Comparison of ENCODE assay signal across 33 mouse cellular contexts in genomic region chr7:44919127-44919526, GRCm38 (mm10). TPM values are rescaled to one million over a fixed set of nuclear protein-coding genes. Genes with fewer than 3 reads are reported as not detected.
DNase-seq lines count a peak whose midpoint lies in the region; ATAC-seq and TF ChIP-seq lines count a peak whose summit lies in the region.
"Had no signal": no experiment of that assay in that cellular context is flagged by ENCODE, and none has a peak within 500 bp of the region (broad histone marks: within the 10 kb centered on the region; RNA-seq: fewer than 3 reads in every experiment).

No protein-coding gene starts in this region.

- WGBS in cerebellum, adult 2 months: 34% methylated on average over 5 of the region's 5 CpGs
- 92% methylated on average over 5 of the region's 5 CpGs for WGBS in hindbrain, embryonic 13.5 days
- 94% methylated on average over 5 of the region's 5 CpGs for WGBS in hindbrain, embryonic 14.5 days
- WGBS in liver, embryonic 13.5 days (ENCODE audit: insufficient replicate concordance): 91% methylated on average over 5 of the region's 5 CpGs
- WGBS in liver, postnatal 0 days (ENCODE audit: insufficient replicate concordance): 90% methylated on average over 5 of the region's 5 CpGs
- 47% methylated on average over 5 of the region's 5 CpGs for WGBS in embryonic facial prominence, embryonic 15.5 days
- 83% methylated on average over 5 of the region's 5 CpGs for WGBS in lung, adult 2 months

- no peak overlapping the region for H3K4me2 ChIP-seq in hindbrain, embryonic 13.5 days
- H3K4me2 ChIP-seq in hindbrain, embryonic 14.5 days (replicated peaks): no peak overlapping the region
- no peak overlapping the region for H3K4me2 ChIP-seq in liver, embryonic 13.5 days
- no peak overlapping the region for H3K4me2 ChIP-seq in liver, postnatal 0 days (ENCODE audit: low read depth, low read length)
- H3K4me2 ChIP-seq in embryonic facial prominence, embryonic 15.5 days (replicated peaks): no peak overlapping the region
- H3K4me2 ChIP-seq: forebrain, embryonic 13.5 days; intestine, embryonic 15.5 days; neural tube, embryonic 15.5 days had no signal

- H3K4me3 ChIP-seq in cerebellum, adult 2 months (replicated peaks; ENCODE audit: insufficient read depth, low read depth, low read length): no peak overlapping the region
- H3K4me3 ChIP-seq in hindbrain, embryonic 13.5 days: no peak overlapping the region
- no peak overlapping the region for H3K4me3 ChIP-seq in hindbrain, embryonic 14.5 days (replicated peaks; ENCODE audit: low read length)
- H3K4me3 ChIP-seq in liver, embryonic 13.5 days (replicated peaks): no peak overlapping the region
- H3K4me3 ChIP-seq in liver, postnatal 0 days (ENCODE audit: low read depth, low read length): no peak overlapping the region
- H3K4me3 ChIP-seq in embryonic facial prominence, embryonic 15.5 days (replicated peaks): no peak overlapping the region
- no peak overlapping the region for H3K4me3 ChIP-seq in lung, adult 2 months (replicated peaks; ENCODE audit: extremely low read depth, low read depth, low read length)
- H3K4me3 ChIP-seq: forebrain, embryonic 13.5 days; hindbrain, embryonic 10.5 days; intestine, embryonic 15.5 days; neural tube, embryonic 15.5 days had no signal

- no peak for TF ChIP-seq POLR2A in cerebellum, adult 2 months (IDR thresholded peaks at IDR 0.05; ENCODE audit: borderline replicate concordance, insufficient read depth, low read length)
- no peak for TF ChIP-seq POLR2A in lung, adult 2 months (IDR thresholded peaks at IDR 0.05; ENCODE audit: borderline replicate concordance, extremely low read depth, low read depth, low read length)

- no peaks in the 10 kb centered on the region for H3K9me3 ChIP-seq in hindbrain, embryonic 13.5 days
- no peaks in the 10 kb centered on the region for H3K9me3 ChIP-seq in hindbrain, embryonic 14.5 days (ENCODE audit: control insufficient read depth, low read length)
- H3K9me3 ChIP-seq in liver, embryonic 13.5 days (replicated peaks): no peaks in the 10 kb centered on the region
- H3K9me3 ChIP-seq in liver, postnatal 0 days (ENCODE audit: low read length): no peaks in the 10 kb centered on the region
- no peaks in the 10 kb centered on the region for H3K9me3 ChIP-seq in embryonic facial prominence, embryonic 15.5 days (replicated peaks)
- H3K9me3 ChIP-seq: forebrain, embryonic 13.5 days; hindbrain, embryonic 10.5 days; intestine, embryonic 15.5 days; neural tube, embryonic 15.5 days had no signal

- peak overlapping the region; percentile 46; the same call in 1 of the 2 replicates for H3K9ac ChIP-seq in hindbrain, embryonic 13.5 days
- H3K9ac ChIP-seq in hindbrain, embryonic 14.5 days: no peak overlapping the region
- peak overlapping the region; percentile 46 for H3K9ac ChIP-seq in liver, embryonic 13.5 days
- no peak overlapping the region for H3K9ac ChIP-seq in liver, postnatal 0 days (replicated peaks)
- no peak overlapping the region for H3K9ac ChIP-seq in embryonic facial prominence, embryonic 15.5 days
- H3K9ac ChIP-seq: forebrain, embryonic 13.5 days; intestine, embryonic 15.5 days; neural tube, embryonic 15.5 days had no signal

- ATAC-seq in hindbrain, embryonic 13.5 days (ENCODE audit: low FRiP score): no peak
- no peak for ATAC-seq in hindbrain, embryonic 14.5 days (ENCODE audit: low FRiP score)
- no peak for ATAC-seq in liver, embryonic 13.5 days (ENCODE audit: low read depth)
- ATAC-seq in liver, postnatal 0 days: no peak
- ATAC-seq in embryonic facial prominence, embryonic 15.5 days (ENCODE audit: insufficient number of reproducible peaks, low FRiP score, low TSS enrichment, low read depth): 0 out of 2 replicates have a peak, but pooled peaks have one; percentile 55
- ATAC-seq: forebrain, embryonic 13.5 days; hindbrain, postnatal 0 days; intestine, embryonic 15.5 days had no signal

- peaks cover 13% of the 10 kb centered on the region for H3K4me1 ChIP-seq in cerebellum, adult 2 months (ENCODE audit: control insufficient read depth, insufficient read depth, low read length)
- H3K4me1 ChIP-seq in hindbrain, embryonic 13.5 days (replicated peaks): 0 out of 2 replicates have a peak, but pooled peaks cover 4% of the 10 kb centered on the region
- no peaks in the 10 kb centered on the region for H3K4me1 ChIP-seq in hindbrain, embryonic 14.5 days (replicated peaks; ENCODE audit: control insufficient read depth, insufficient read depth, low read length)
- peaks cover 56% of the 10 kb centered on the region for H3K4me1 ChIP-seq in liver, embryonic 13.5 days (replicated peaks)
- H3K4me1 ChIP-seq in liver, postnatal 0 days (ENCODE audit: insufficient read depth): 0 out of 2 replicates have a peak, but pooled peaks cover 4% of the 10 kb centered on the region
- H3K4me1 ChIP-seq in embryonic facial prominence, embryonic 15.5 days: peaks cover 19% of the 10 kb centered on the region
- H3K4me1 ChIP-seq in lung, adult 2 months (ENCODE audit: control insufficient read depth, insufficient read depth, low read length): peaks cover 17% of the 10 kb centered on the region
- H3K4me1 ChIP-seq: forebrain, embryonic 13.5 days; hindbrain, embryonic 10.5 days; neural tube, embryonic 15.5 days had no signal

- no peak for DNase-seq in cerebellum, adult 2 months
- DNase-seq in cerebellum, postnatal 4 days (ENCODE audit: low spot score in 2 of 2): no peak
- no peak for DNase-seq in hindbrain, embryonic 14.5 days (ENCODE audit: low spot score)
- no peak for DNase-seq in liver, embryonic 13.5 days
- no peak for DNase-seq in liver, postnatal 0 days
- no peak for DNase-seq in lung, adult 2 months
- DNase-seq: adrenal gland, adult 8-10 months; cerebellum, adult 9-10 months; embryo, embryonic 11 days; gastrocnemius, postnatal 25 days; heart, adult 18-20 months; heart, postnatal 14 days; kidney, adult 9 months; kidney, postnatal 14 days; left cerebral cortex, postnatal 4 days; lung, adult 18-20 months; lung, postnatal 10 days; midbrain, embryonic 14.5 days; right cerebral cortex, adult 18-20 months; right cerebral cortex, postnatal 4 days; thymus, adult 2 months; thymus, postnatal 36 days had no signal

- peaks cover 50% of the 10 kb centered on the region for H3K36me3 ChIP-seq in hindbrain, embryonic 13.5 days
- peaks cover 64% of the 10 kb centered on the region for H3K36me3 ChIP-seq in hindbrain, embryonic 14.5 days (replicated peaks; ENCODE audit: control insufficient read depth, insufficient read depth)
- peaks cover 88% of the 10 kb centered on the region for H3K36me3 ChIP-seq in liver, embryonic 13.5 days
- peaks cover 39% of the 10 kb centered on the region for H3K36me3 ChIP-seq in liver, postnatal 0 days (replicated peaks; ENCODE audit: insufficient read depth, low read length)
- H3K36me3 ChIP-seq in embryonic facial prominence, embryonic 15.5 days: peaks cover 59% of the 10 kb centered on the region

- no peaks in the 10 kb centered on the region for H3K27me3 ChIP-seq in cerebellum, adult 2 months (ENCODE audit: control insufficient read depth, insufficient read depth, low read length)
- H3K27me3 ChIP-seq in hindbrain, embryonic 13.5 days: no peaks in the 10 kb centered on the region
- no peaks in the 10 kb centered on the region for H3K27me3 ChIP-seq in hindbrain, embryonic 14.5 days (ENCODE audit: control insufficient read depth, insufficient read depth, low read length)
- H3K27me3 ChIP-seq in liver, embryonic 13.5 days: no peaks in the 10 kb centered on the region
- no peaks in the 10 kb centered on the region for H3K27me3 ChIP-seq in liver, postnatal 0 days (ENCODE audit: insufficient read depth, low read length)
- H3K27me3 ChIP-seq in embryonic facial prominence, embryonic 15.5 days: no peaks in the 10 kb centered on the region
- H3K27me3 ChIP-seq: CH12.LX; forebrain, embryonic 13.5 days; intestine, embryonic 15.5 days; neural tube, embryonic 15.5 days had no signal

- TF ChIP-seq CTCF in cerebellum, adult 2 months (IDR thresholded peaks at IDR 0.05; ENCODE audit: borderline replicate concordance, insufficient read depth, low read depth, low read length): no peak
- no peak for TF ChIP-seq CTCF in liver, postnatal 0 days (IDR thresholded peaks at IDR 0.05; ENCODE audit: low read depth)
- TF ChIP-seq CTCF in lung, adult 2 months (IDR thresholded peaks at IDR 0.05; ENCODE audit: insufficient read depth, low read length): no peak

- TF ChIP-seq EP300 in liver, postnatal 0 days (IDR thresholded peaks at IDR 0.05; ENCODE audit: low read depth): no peak

- peak overlapping the region; percentile 55; the same call in 1 of the 2 replicates for H3K27ac ChIP-seq in cerebellum, adult 2 months (ENCODE audit: insufficient read depth, low read length)
- no peak overlapping the region for H3K27ac ChIP-seq in hindbrain, embryonic 13.5 days
- no peak overlapping the region for H3K27ac ChIP-seq in hindbrain, embryonic 14.5 days
- H3K27ac ChIP-seq in liver, embryonic 13.5 days: peak overlapping the region; percentile 74; the same call in 1 of the 2 replicates
- no peak overlapping the region for H3K27ac ChIP-seq in liver, postnatal 0 days (ENCODE audit: low read depth)
- H3K27ac ChIP-seq in embryonic facial prominence, embryonic 15.5 days (replicated peaks): peak overlapping the region; percentile 81
- H3K27ac ChIP-seq: forebrain, embryonic 13.5 days; hindbrain, embryonic 10.5 days; hindbrain, postnatal 0 days; intestine, embryonic 15.5 days; macrophage; neural tube, embryonic 15.5 days had no signal

RNA-seq across cellular contexts. Expression of gene Ap2a1, which starts 10.2 kb away (rescaled TPM):
- 216 and 229 TPM in 2 replicates for polyA plus RNA-seq in cerebellum, adult 2 months (2012; rRNA removed)
- polyA plus RNA-seq in hindbrain, embryonic 13.5 days (2015; fragmentation: Nextera tagmentation; extraction: Ambion mirVana): 105 and 108 TPM in 2 replicates
- 123 and 135 TPM in 2 replicates for polyA plus RNA-seq in hindbrain, embryonic 14.5 days (2014; fragmentation: Nextera tagmentation; extraction: Ambion mirVana)
- 69.5 and 82.4 TPM in 2 replicates for polyA plus RNA-seq in liver, embryonic 13.5 days (2015; fragmentation: Nextera tagmentation; extraction: Ambion mirVana)
- polyA plus RNA-seq in liver, postnatal 0 days (2015; fragmentation: Nextera tagmentation; extraction: Ambion mirVana): 25.6 and 29.5 TPM in 2 replicates
- 73.0 and 76.2 TPM in 2 replicates for polyA plus RNA-seq in embryonic facial prominence, embryonic 15.5 days (2015; fragmentation: Nextera tagmentation; extraction: Ambion mirVana)
- polyA plus RNA-seq in lung, adult 2 months (2012; rRNA removed): 94.8 and 101 TPM in 2 replicates

RNA-seq across cellular contexts. Expression of gene Fuz, which starts 23.2 kb away (rescaled TPM):
- 29.0 and 31.9 TPM in 2 replicates for polyA plus RNA-seq in cerebellum, adult 2 months (2012; rRNA removed)
- 19.3 and 19.8 TPM in 2 replicates for polyA plus RNA-seq in hindbrain, embryonic 13.5 days (2015; fragmentation: Nextera tagmentation; extraction: Ambion mirVana)
- 15.9 and 16.0 TPM in 2 replicates for polyA plus RNA-seq in hindbrain, embryonic 14.5 days (2014; fragmentation: Nextera tagmentation; extraction: Ambion mirVana)
- polyA plus RNA-seq in liver, embryonic 13.5 days (2015; fragmentation: Nextera tagmentation; extraction: Ambion mirVana): 7.2 and 7.5 TPM in 2 replicates
- 4.1 and 4.4 TPM in 2 replicates for polyA plus RNA-seq in liver, postnatal 0 days (2015; fragmentation: Nextera tagmentation; extraction: Ambion mirVana)
- 29.4 and 30.1 TPM in 2 replicates for polyA plus RNA-seq in embryonic facial prominence, embryonic 15.5 days (2015; fragmentation: Nextera tagmentation; extraction: Ambion mirVana)
- polyA plus RNA-seq in lung, adult 2 months (2012; rRNA removed): 77.8 and 82.1 TPM in 2 replicates

RNA-seq across cellular contexts. Expression of gene Tsks, which starts 23.9 kb away (rescaled TPM):
- polyA plus RNA-seq in cerebellum, adult 2 months (2012; rRNA removed): 0.16 and 0.40 TPM in 2 replicates
- polyA plus RNA-seq in hindbrain, embryonic 13.5 days (2015; fragmentation: Nextera tagmentation; extraction: Ambion mirVana): 0.17 TPM in 1 of 2 replicates, not detected in the other
- polyA plus RNA-seq in hindbrain, embryonic 14.5 days (2014; fragmentation: Nextera tagmentation; extraction: Ambion mirVana): 0.14 and 0.33 TPM in 2 replicates
- polyA plus RNA-seq in liver, embryonic 13.5 days (2015; fragmentation: Nextera tagmentation; extraction: Ambion mirVana): 0.07 and 0.22 TPM in 2 replicates
- 0.06 TPM in 1 of 2 replicates, not detected in the other for polyA plus RNA-seq in liver, postnatal 0 days (2015; fragmentation: Nextera tagmentation; extraction: Ambion mirVana)
- 0.23 TPM in 1 of 2 replicates, not detected in the other for polyA plus RNA-seq in embryonic facial prominence, embryonic 15.5 days (2015; fragmentation: Nextera tagmentation; extraction: Ambion mirVana)
- polyA plus RNA-seq in lung, adult 2 months (2012; rRNA removed): 0.16 TPM in 1 of 2 replicates, not detected in the other
- polyA plus RNA-seq: forebrain, embryonic 13.5 days; heart, embryonic 14.5 days; macrophage; midbrain, embryonic 14.5 days; spleen, adult 2 months had no signal

RNA-seq across cellular contexts. Expression of gene Med25, which starts 26.6 kb away (rescaled TPM):
- polyA plus RNA-seq in cerebellum, adult 2 months (2012; rRNA removed): 105 and 117 TPM in 2 replicates
- polyA plus RNA-seq in hindbrain, embryonic 13.5 days (2015; fragmentation: Nextera tagmentation; extraction: Ambion mirVana): 142 and 147 TPM in 2 replicates
- polyA plus RNA-seq in hindbrain, embryonic 14.5 days (2014; fragmentation: Nextera tagmentation; extraction: Ambion mirVana): 87.5 and 90.6 TPM in 2 replicates
- polyA plus RNA-seq in liver, embryonic 13.5 days (2015; fragmentation: Nextera tagmentation; extraction: Ambion mirVana): 47.2 and 51.2 TPM in 2 replicates
- polyA plus RNA-seq in liver, postnatal 0 days (2015; fragmentation: Nextera tagmentation; extraction: Ambion mirVana): 35.6 and 37.7 TPM in 2 replicates
- 110 and 122 TPM in 2 replicates for polyA plus RNA-seq in embryonic facial prominence, embryonic 15.5 days (2015; fragmentation: Nextera tagmentation; extraction: Ambion mirVana)
- polyA plus RNA-seq in lung, adult 2 months (2012; rRNA removed): 133 and 233 TPM in 2 replicates

RNA-seq across cellular contexts. Expression of gene Ptov1, which starts 49.5 kb away (rescaled TPM):
- polyA plus RNA-seq in cerebellum, adult 2 months (2012; rRNA removed): 355 and 364 TPM in 2 replicates
- polyA plus RNA-seq in hindbrain, embryonic 13.5 days (2015; fragmentation: Nextera tagmentation; extraction: Ambion mirVana): 495 and 503 TPM in 2 replicates
- 430 and 454 TPM in 2 replicates for polyA plus RNA-seq in hindbrain, embryonic 14.5 days (2014; fragmentation: Nextera tagmentation; extraction: Ambion mirVana)
- polyA plus RNA-seq in liver, embryonic 13.5 days (2015; fragmentation: Nextera tagmentation; extraction: Ambion mirVana): 50.4 and 57.0 TPM in 2 replicates
- polyA plus RNA-seq in liver, postnatal 0 days (2015; fragmentation: Nextera tagmentation; extraction: Ambion mirVana): 43.5 and 49.8 TPM in 2 replicates
- polyA plus RNA-seq in embryonic facial prominence, embryonic 15.5 days (2015; fragmentation: Nextera tagmentation; extraction: Ambion mirVana): 428 and 442 TPM in 2 replicates
- 274 and 280 TPM in 2 replicates for polyA plus RNA-seq in lung, adult 2 months (2012; rRNA removed)

Comparison
In these comparisons a context has a peak if more than half of its experiments do, and no peak if none do; other contexts are left out.
1. H3K27ac ChIP-seq: peak in cerebellum, adult 2 months (single experiment), liver, embryonic 13.5 days (single experiment) and embryonic facial prominence, embryonic 15.5 days (single experiment); none in hindbrain, embryonic 13.5 days (single experiment), hindbrain, embryonic 14.5 days (single experiment) and liver, postnatal 0 days (single experiment).
2. H3K9ac ChIP-seq: peak in hindbrain, embryonic 13.5 days (single experiment) and liver, embryonic 13.5 days (single experiment); none in hindbrain, embryonic 14.5 days (single experiment), liver, postnatal 0 days (single experiment) and embryonic facial prominence, embryonic 15.5 days (single experiment).